Mouse (Mus musculus): ENCODE results near the gene Zic5. TPM values are rescaled to one million over a fixed set of nuclear protein-coding genes. Genes with fewer than 3 reads are reported as not detected.
A peak's percentile ranks its signal among the peaks of the same experiment; 100 is the strongest.

Gene Zic5
- polyA plus RNA-seq (2015; fragmentation: Nextera tagmentation; extraction: Ambion mirVana), result 0.06 and 0.11 TPM in 2 replicates

DNA sequence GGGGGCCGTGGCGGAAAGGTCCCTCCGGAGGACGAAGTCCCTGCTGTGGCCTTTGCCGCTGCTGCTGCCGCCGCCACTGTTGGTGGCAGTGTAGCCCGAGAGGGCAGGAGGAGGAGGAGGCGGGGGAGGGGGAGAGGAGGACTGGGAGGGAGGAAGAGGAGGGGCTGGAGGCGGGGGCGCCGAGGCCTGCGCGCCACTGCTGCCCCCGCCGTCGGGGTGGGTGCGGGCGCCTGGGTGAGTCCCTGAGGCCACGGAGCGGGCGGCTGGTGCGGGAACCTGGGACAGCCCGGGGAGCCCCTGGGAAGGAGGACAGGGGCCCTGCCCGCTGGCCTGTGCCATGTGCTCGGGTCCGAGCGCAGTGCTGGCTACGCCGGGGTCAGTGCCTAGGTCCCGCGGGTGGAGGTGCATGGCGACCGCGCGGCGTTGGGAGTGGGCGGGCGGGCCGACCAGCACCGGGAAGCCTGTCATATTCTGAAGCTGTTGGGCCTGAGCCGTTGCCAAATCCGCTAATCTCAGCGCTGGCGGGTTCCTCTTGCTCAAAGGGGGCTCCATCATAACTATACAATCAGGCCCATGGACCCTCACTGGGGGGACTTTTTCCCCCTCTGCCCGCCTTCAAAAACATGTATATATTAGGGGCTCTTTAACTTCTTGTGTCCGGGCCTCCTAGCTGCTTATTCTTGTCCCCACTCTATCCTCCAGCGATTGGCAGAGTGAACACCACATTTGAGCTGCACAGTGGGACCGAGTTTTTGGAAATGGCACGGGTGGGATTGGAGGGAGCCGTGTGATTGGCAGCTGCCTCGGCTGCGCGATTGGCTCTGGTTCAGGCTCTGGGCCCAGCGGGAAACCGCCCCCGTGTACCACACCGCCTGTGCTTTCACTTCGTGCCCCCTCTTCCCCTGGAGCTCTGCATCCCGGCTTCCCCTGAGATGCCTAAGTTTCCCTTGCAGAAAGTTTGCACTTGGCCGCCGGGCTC is at the start of gene Zic5:
Zic5 (minus strand) TSS at position 915 of the 979 bp plus-strand sequence.
- Histone ChIP-seq H3K36me3 (ENCODE audit: insufficient read depth, low read length) (no peaks in the 10 kb centered on the region), H3K27me3 (ENCODE audit: insufficient read depth, low read length) (peaks cover 88% of the 10 kb centered on the region), H3K9ac (ENCODE audit: low read depth, low read length) (no peak within 1 kb of the TSS), H3K4me2 (ENCODE audit: low read length) (peak within 1 kb of the TSS; percentile 80), H3K4me1 (replicated peaks; ENCODE audit: insufficient read depth, low read length) (peaks cover 18% of the 10 kb centered on the region), H3K4me3 (replicated peaks; ENCODE audit: low read depth, low read length) (peak within 1 kb of the TSS; percentile 40), H3K9me3 (replicated peaks; ENCODE audit: low read length) (no peaks in the 10 kb centered on the region), H3K27ac (no peak within 1 kb of the TSS)
- under 1% methylated on average over 56 of the region's 62 CpGs for WGBS
- ATAC-seq (replicated peaks; ENCODE audit: low FRiP score, low read depth) (0 out of 2 replicates have a peak, but pooled peaks have one; percentile 29), DNase-seq (ENCODE audit: low spot score) (no peak)
- no peak for TF ChIP-seq CTCF (IDR thresholded peaks at IDR 0.05; ENCODE audit: low read depth)

DNA sequence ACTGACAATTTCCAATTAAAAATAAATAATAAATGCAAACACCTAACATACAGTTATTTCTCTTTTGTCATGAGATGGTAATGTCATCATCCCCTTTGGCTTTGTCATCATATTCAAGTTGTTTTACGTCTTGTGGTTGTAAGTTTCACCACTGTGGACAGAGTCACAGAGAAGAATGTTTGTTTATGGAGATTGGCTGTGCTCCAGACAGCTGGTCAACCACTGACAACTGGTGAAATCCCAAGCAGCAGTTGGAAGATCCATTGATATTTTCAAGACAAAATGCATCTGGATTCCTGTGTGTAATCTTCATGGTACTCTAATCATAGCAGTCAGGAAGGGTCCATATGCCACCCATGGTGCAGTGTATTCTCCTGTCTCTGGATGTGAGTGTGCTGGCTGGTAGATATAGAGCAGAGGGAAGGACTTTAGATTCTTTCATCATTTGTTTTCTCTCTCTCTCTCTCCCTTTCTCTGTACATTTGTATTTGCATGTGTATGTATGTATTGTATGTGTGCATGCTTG is 48.1 kb upstream of the Zic5 start:
- no peak for DNase-seq (ENCODE audit: low spot score)
- Histone ChIP-seq H3K4me3 (replicated peaks; ENCODE audit: low read depth, low read length) (no peak overlapping the region), H3K9me3 (replicated peaks; ENCODE audit: low read length) (no peaks in the 10 kb centered on the region), H3K27me3 (ENCODE audit: insufficient read depth, low read length) (no peaks in the 10 kb centered on the region), H3K4me2 (ENCODE audit: low read length) (no peak overlapping the region), H3K9ac (ENCODE audit: low read depth, low read length) (no peak overlapping the region), H3K27ac (no peak overlapping the region), H3K4me1 (replicated peaks; ENCODE audit: insufficient read depth, low read length) (no peaks in the 10 kb centered on the region), H3K36me3 (ENCODE audit: insufficient read depth, low read length) (no peaks in the 10 kb centered on the region)
- no peak for TF ChIP-seq CTCF (IDR thresholded peaks at IDR 0.05; ENCODE audit: low read depth)
- ATAC-seq (replicated peaks; ENCODE audit: low FRiP score, low read depth), result no peak
- 34% methylated on average over 1 of the region's 1 CpGs for WGBS

DNA sequence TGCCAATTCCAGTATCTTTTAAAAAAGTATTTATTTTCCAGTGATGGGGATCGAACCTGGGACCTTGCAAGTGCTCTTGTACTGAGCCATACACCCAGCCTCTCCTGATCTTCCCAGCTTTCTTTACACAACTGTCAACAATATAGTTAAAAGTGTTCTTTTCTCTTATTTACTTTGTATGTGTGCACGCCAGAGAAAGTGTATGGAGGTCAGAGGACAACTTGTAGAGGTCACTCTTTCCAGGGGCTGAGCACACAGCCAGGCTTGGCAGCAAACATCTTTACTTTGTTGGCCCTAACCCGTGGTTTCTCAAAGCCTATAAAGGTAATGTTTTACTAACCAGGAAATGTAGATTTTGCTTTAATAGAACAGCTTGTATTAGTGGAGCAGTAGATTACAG is 46.0 kb upstream of the Zic5 start:
- Histone ChIP-seq H3K9me3 (replicated peaks; ENCODE audit: low read length) (no peaks in the 10 kb centered on the region), H3K4me1 (replicated peaks; ENCODE audit: insufficient read depth, low read length) (no peaks in the 10 kb centered on the region), H3K27me3 (ENCODE audit: insufficient read depth, low read length) (no peaks in the 10 kb centered on the region), H3K4me3 (replicated peaks; ENCODE audit: low read depth, low read length) (no peak overlapping the region), H3K27ac (no peak overlapping the region), H3K36me3 (ENCODE audit: insufficient read depth, low read length) (no peaks in the 10 kb centered on the region), H3K9ac (ENCODE audit: low read depth, low read length) (no peak overlapping the region), H3K4me2 (ENCODE audit: low read length) (no peak overlapping the region)
- ATAC-seq (replicated peaks; ENCODE audit: low FRiP score, low read depth), result no peak; the same call in 1 of the 2 replicates
- WGBS, result 46% methylated on average over 3 of the region's 3 CpGs
- no peak for TF ChIP-seq CTCF (IDR thresholded peaks at IDR 0.05; ENCODE audit: low read depth)
- DNase-seq (ENCODE audit: low spot score), result no peak

DNA sequence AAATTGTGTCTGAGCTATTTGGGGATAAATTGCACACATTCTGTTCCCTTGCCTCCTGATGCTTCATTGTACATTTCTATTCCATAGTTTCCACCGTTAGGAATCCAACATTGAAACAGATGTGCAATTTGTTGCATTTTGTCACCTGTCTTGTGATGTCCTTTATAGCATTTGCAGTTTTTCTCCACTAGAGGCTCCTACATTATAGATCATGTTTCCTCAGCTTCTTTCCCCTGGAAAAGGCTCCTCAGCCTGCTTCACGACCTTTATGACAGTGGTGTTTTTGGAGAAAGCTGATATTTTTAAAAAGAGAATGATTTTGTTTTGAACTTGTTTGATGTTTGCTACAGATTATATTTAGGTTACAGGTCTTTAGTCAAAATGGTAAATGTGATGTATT is 43.6 kb upstream of the Zic5 start:
- peak; percentile 63 for TF ChIP-seq CTCF (IDR thresholded peaks at IDR 0.05; ENCODE audit: low read depth)
- H3K27me3 ChIP-seq (ENCODE audit: insufficient read depth, low read length), result no peaks in the 10 kb centered on the region
- H3K4me1 ChIP-seq (replicated peaks; ENCODE audit: insufficient read depth, low read length), result no peaks in the 10 kb centered on the region
- H3K9me3 ChIP-seq (replicated peaks; ENCODE audit: low read length), result no peaks in the 10 kb centered on the region
- no peak overlapping the region for H3K4me2 ChIP-seq (ENCODE audit: low read length)
- 14% methylated on average over 2 of the region's 2 CpGs for WGBS
- DNase-seq (ENCODE audit: low spot score) (no peak), ATAC-seq (replicated peaks; ENCODE audit: low FRiP score, low read depth) (no peak)
- no peaks in the 10 kb centered on the region for H3K36me3 ChIP-seq (ENCODE audit: insufficient read depth, low read length)
- no peak overlapping the region for H3K9ac ChIP-seq (ENCODE audit: low read depth, low read length)
- no peak overlapping the region for H3K4me3 ChIP-seq (replicated peaks; ENCODE audit: low read depth, low read length)
- no peak overlapping the region for H3K27ac ChIP-seq

DNA sequence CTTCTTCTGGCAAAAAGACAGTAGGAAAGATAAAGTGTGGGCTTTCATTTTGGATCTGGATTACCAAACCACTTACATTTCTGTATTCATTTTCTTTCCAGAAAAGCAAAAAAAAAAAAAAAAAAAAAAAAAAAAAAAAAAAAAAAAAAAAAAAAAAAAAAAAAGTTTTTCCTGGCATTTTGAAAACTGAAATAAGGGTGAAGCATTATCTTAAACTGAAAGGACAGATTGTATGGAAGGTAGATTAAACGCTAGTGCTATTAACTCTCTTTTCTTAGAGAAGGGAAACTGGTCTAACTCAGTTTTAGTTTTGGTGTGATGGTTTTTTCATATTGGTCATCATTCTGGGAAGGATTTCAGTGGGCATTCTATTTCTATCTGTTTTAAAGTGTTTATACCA is 26.5 kb upstream of the Zic5 start:
- whole genome bisulfite sequencing, result 71% methylated on average over 1 of the region's 1 CpGs
- Histone ChIP-seq H3K36me3 (ENCODE audit: insufficient read depth, low read length) (no peaks in the 10 kb centered on the region), H3K27ac (no peak overlapping the region), H3K27me3 (ENCODE audit: insufficient read depth, low read length) (peaks cover 44% of the 10 kb centered on the region), H3K9me3 (replicated peaks; ENCODE audit: low read length) (no peaks in the 10 kb centered on the region), H3K4me2 (ENCODE audit: low read length) (no peak overlapping the region), H3K4me1 (replicated peaks; ENCODE audit: insufficient read depth, low read length) (peaks cover 4% of the 10 kb centered on the region; the same call in 1 of the 2 replicates), H3K4me3 (replicated peaks; ENCODE audit: low read depth, low read length) (no peak overlapping the region), H3K9ac (ENCODE audit: low read depth, low read length) (no peak overlapping the region)
- DNase-seq (ENCODE audit: low spot score), result no peak
- no peak for ATAC-seq (replicated peaks; ENCODE audit: low FRiP score, low read depth)
- TF ChIP-seq CTCF (IDR thresholded peaks at IDR 0.05; ENCODE audit: low read depth), result no peak

DNA sequence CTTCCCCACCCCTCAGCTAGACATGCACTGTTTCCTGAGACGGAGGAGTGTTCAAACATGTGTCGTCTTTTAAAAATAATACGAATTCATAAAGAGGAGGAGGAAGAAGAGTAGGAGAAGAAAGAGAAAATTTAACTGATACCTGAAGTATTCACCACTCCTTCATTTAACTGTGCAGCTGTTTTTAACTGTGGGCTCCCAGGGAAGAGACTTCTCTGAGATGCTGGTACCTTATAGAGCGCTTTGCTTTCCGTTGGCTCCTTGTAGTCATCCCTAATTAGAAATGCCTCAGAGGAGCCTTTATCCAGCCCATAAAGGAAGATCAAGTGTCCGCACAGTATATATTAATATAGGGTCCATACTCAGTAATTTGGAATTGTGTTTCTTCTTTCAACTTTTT is 26.0 kb upstream of the Zic5 start:
- 74% methylated on average over 6 of the region's 6 CpGs for WGBS
- no peak overlapping the region for H3K9ac ChIP-seq (ENCODE audit: low read depth, low read length)
- no peak for TF ChIP-seq CTCF (IDR thresholded peaks at IDR 0.05; ENCODE audit: low read depth)
- ATAC-seq (replicated peaks; ENCODE audit: low FRiP score, low read depth) (no peak), DNase-seq (ENCODE audit: low spot score) (no peak)
- no peak overlapping the region for H3K4me3 ChIP-seq (replicated peaks; ENCODE audit: low read depth, low read length)
- no peaks in the 10 kb centered on the region for H3K9me3 ChIP-seq (replicated peaks; ENCODE audit: low read length)
- H3K4me1 ChIP-seq (replicated peaks; ENCODE audit: insufficient read depth, low read length), result peaks cover 4% of the 10 kb centered on the region; the same call in 1 of the 2 replicates
- H3K27ac ChIP-seq, result no peak overlapping the region
- H3K4me2 ChIP-seq (ENCODE audit: low read length), result no peak overlapping the region
- H3K27me3 ChIP-seq (ENCODE audit: insufficient read depth, low read length), result peaks cover 48% of the 10 kb centered on the region
- no peaks in the 10 kb centered on the region for H3K36me3 ChIP-seq (ENCODE audit: insufficient read depth, low read length)
